Comparison of ENCODE assay signal across 17 mouse cellular contexts in genomic region chr2:168056666-168056933, GRCm38 (mm10). TPM values are rescaled to one million over a fixed set of nuclear protein-coding genes. Genes with fewer than 3 reads are reported as not detected.
DNase-seq lines count a peak whose midpoint lies in the region; ATAC-seq lines count a peak whose summit lies in the region.
"Had no signal": no experiment of that assay in that cellular context is flagged by ENCODE, and none has a peak within 500 bp of the region (broad histone marks: within the 10 kb centered on the region; RNA-seq: fewer than 3 reads in every experiment).

No protein-coding gene starts in this region.

- H3K4me3 ChIP-seq in heart, embryonic 16.5 days (ENCODE audit: low read length) = no peak overlapping the region
- H3K4me3 ChIP-seq in midbrain, embryonic 10.5 days = no peak overlapping the region
- H3K4me3 ChIP-seq in midbrain, embryonic 15.5 days = no peak overlapping the region
- H3K4me3 ChIP-seq in intestine, embryonic 15.5 days (replicated peaks) = no peak overlapping the region
- H3K4me3 ChIP-seq in hindbrain, embryonic 14.5 days (replicated peaks; ENCODE audit: low read length) = no peak overlapping the region
- H3K4me3 ChIP-seq: hindbrain, embryonic 10.5 days; layer of hippocampus, adult 2 months; neural tube, embryonic 15.5 days had no signal

- no peak for ATAC-seq in heart, embryonic 16.5 days (replicated peaks; ENCODE audit: extremely low read depth, insufficient read depth, low FRiP score)
- ATAC-seq in midbrain, embryonic 15.5 days (replicated peaks) = no peak
- ATAC-seq in intestine, embryonic 15.5 days = no peak
- no peak for ATAC-seq in hindbrain, embryonic 14.5 days (ENCODE audit: low FRiP score)
- ATAC-seq: CD4-positive, CD25-positive, alpha-beta regulatory T cell, adult 4 months had no signal

- H3K9me3 ChIP-seq in heart, embryonic 16.5 days (replicated peaks; ENCODE audit: control insufficient read depth, low read length) = peaks cover 6% of the 10 kb centered on the region
- no peaks in the 10 kb centered on the region for H3K9me3 ChIP-seq in midbrain, embryonic 10.5 days (replicated peaks)
- no peaks in the 10 kb centered on the region for H3K9me3 ChIP-seq in midbrain, embryonic 15.5 days
- no peaks in the 10 kb centered on the region for H3K9me3 ChIP-seq in intestine, embryonic 15.5 days
- H3K9me3 ChIP-seq in hindbrain, embryonic 14.5 days (ENCODE audit: control insufficient read depth, low read length) = no peaks in the 10 kb centered on the region
- H3K9me3 ChIP-seq: hindbrain, embryonic 10.5 days; neural tube, embryonic 15.5 days had no signal

- H3K27ac ChIP-seq in heart, embryonic 16.5 days (ENCODE audit: low read length) = peak overlapping the region; percentile 56
- no peak overlapping the region; the same call in 1 of the 2 replicates for H3K27ac ChIP-seq in midbrain, embryonic 10.5 days (replicated peaks)
- no peak overlapping the region for H3K27ac ChIP-seq in midbrain, embryonic 15.5 days
- H3K27ac ChIP-seq in intestine, embryonic 15.5 days = peak overlapping the region; percentile 58; the same call in 1 of the 2 replicates
- H3K27ac ChIP-seq in hindbrain, embryonic 14.5 days = no peak overlapping the region
- H3K27ac ChIP-seq: layer of hippocampus, adult 2 months; neural tube, embryonic 15.5 days had no signal

- no peak for DNase-seq in heart, postnatal 4 days
- peak; percentile 25 for DNase-seq in midbrain, embryonic 10.5 days (ENCODE audit: low spot score)
- DNase-seq in hindbrain, embryonic 14.5 days (ENCODE audit: low spot score) = no peak
- no peak for DNase-seq in right cerebral cortex, adult 2 months (ENCODE audit: low spot score in 2 of 2)
- DNase-seq: adrenal gland, adult 2 months; cerebellum, adult 11-12 months; kidney, adult 2 months; lung, postnatal 14 days; retina, postnatal 1 day had no signal

- H3K27me3 ChIP-seq in heart, embryonic 16.5 days (ENCODE audit: control insufficient read depth, insufficient read depth, low read length) = no peaks in the 10 kb centered on the region
- peaks cover 12% of the 10 kb centered on the region for H3K27me3 ChIP-seq in midbrain, embryonic 10.5 days (ENCODE audit: low read depth, poor library complexity, severe bottlenecking)
- H3K27me3 ChIP-seq in midbrain, embryonic 15.5 days (replicated peaks) = peaks cover 9% of the 10 kb centered on the region
- no peaks in the 10 kb centered on the region for H3K27me3 ChIP-seq in intestine, embryonic 15.5 days (replicated peaks)
- H3K27me3 ChIP-seq in hindbrain, embryonic 14.5 days (ENCODE audit: control insufficient read depth, insufficient read depth, low read length) = peaks cover 6% of the 10 kb centered on the region

- H3K4me1 ChIP-seq in heart, embryonic 16.5 days (ENCODE audit: control insufficient read depth, insufficient read depth, low read length) = peaks cover 15% of the 10 kb centered on the region
- H3K4me1 ChIP-seq in midbrain, embryonic 10.5 days = peaks cover 18% of the 10 kb centered on the region
- no peaks in the 10 kb centered on the region for H3K4me1 ChIP-seq in midbrain, embryonic 15.5 days
- peaks cover 16% of the 10 kb centered on the region for H3K4me1 ChIP-seq in intestine, embryonic 15.5 days (replicated peaks)
- H3K4me1 ChIP-seq in hindbrain, embryonic 14.5 days (replicated peaks; ENCODE audit: control insufficient read depth, insufficient read depth, low read length) = no peaks in the 10 kb centered on the region
- H3K4me1 ChIP-seq: neural tube, embryonic 15.5 days had no signal

- H3K4me2 ChIP-seq in heart, embryonic 16.5 days (ENCODE audit: low read depth, low read length) = peak overlapping the region; percentile 1; the same call in 1 of the 2 replicates
- H3K4me2 ChIP-seq in midbrain, embryonic 15.5 days = no peak overlapping the region
- no peak overlapping the region for H3K4me2 ChIP-seq in intestine, embryonic 15.5 days (replicated peaks)
- H3K4me2 ChIP-seq in hindbrain, embryonic 14.5 days (replicated peaks) = no peak overlapping the region
- H3K4me2 ChIP-seq: neural tube, embryonic 15.5 days had no signal

- H3K36me3 ChIP-seq in heart, embryonic 16.5 days (ENCODE audit: control insufficient read depth, insufficient read depth) = no peaks in the 10 kb centered on the region
- no peaks in the 10 kb centered on the region for H3K36me3 ChIP-seq in midbrain, embryonic 10.5 days
- no peaks in the 10 kb centered on the region for H3K36me3 ChIP-seq in midbrain, embryonic 15.5 days (replicated peaks)
- H3K36me3 ChIP-seq in intestine, embryonic 15.5 days = no peaks in the 10 kb centered on the region
- no peaks in the 10 kb centered on the region for H3K36me3 ChIP-seq in hindbrain, embryonic 14.5 days (replicated peaks; ENCODE audit: control insufficient read depth, insufficient read depth)
- H3K36me3 ChIP-seq: hindbrain, embryonic 10.5 days; neural tube, embryonic 15.5 days had no signal

- H3K9ac ChIP-seq in heart, embryonic 16.5 days (ENCODE audit: low read length) = peak overlapping the region; percentile 42
- no peak overlapping the region for H3K9ac ChIP-seq in midbrain, embryonic 15.5 days
- no peak overlapping the region for H3K9ac ChIP-seq in intestine, embryonic 15.5 days
- no peak overlapping the region for H3K9ac ChIP-seq in hindbrain, embryonic 14.5 days
- H3K9ac ChIP-seq: neural tube, embryonic 15.5 days had no signal

- 33% methylated on average over 8 of the region's 8 CpGs for WGBS in heart, embryonic 16.5 days
- 62% methylated on average over 8 of the region's 8 CpGs for WGBS in midbrain, embryonic 10.5 days
- 67% methylated on average over 8 of the region's 8 CpGs for WGBS in midbrain, embryonic 15.5 days
- 25% methylated on average over 8 of the region's 8 CpGs for WGBS in intestine, embryonic 15.5 days
- WGBS in hindbrain, embryonic 14.5 days = 59% methylated on average over 8 of the region's 8 CpGs

RNA-seq across cellular contexts. Expression of gene Pard6b, which starts 24.2 kb away (rescaled TPM):
- polyA plus RNA-seq in heart, embryonic 16.5 days (2015; fragmentation: Nextera tagmentation; extraction: Ambion mirVana) = 5.4 and 6.7 TPM in 2 replicates
- 1 to 10 TPM; 4.0 to 4.5 TPM for total RNA-seq in heart, postnatal 4 days (2021)
- polyA plus RNA-seq in midbrain, embryonic 10.5 days (2016; fragmentation: Nextera tagmentation; extraction: Ambion mirVana) = 6.9 and 7.5 TPM in 2 replicates
- 7.5 TPM in 2 replicates for polyA plus RNA-seq in midbrain, embryonic 15.5 days (2015; fragmentation: Nextera tagmentation; extraction: Ambion mirVana)
- 16.9 and 17.4 TPM in 2 replicates for polyA plus RNA-seq in intestine, embryonic 15.5 days (2015; fragmentation: Nextera tagmentation; extraction: Ambion mirVana)
- polyA plus RNA-seq in hindbrain, embryonic 14.5 days (2014; fragmentation: Nextera tagmentation; extraction: Ambion mirVana) = 9.5 and 10.0 TPM in 2 replicates

RNA-seq across cellular contexts. Expression of gene Ripor3, which starts 46.2 kb away (rescaled TPM):
- 0.84 and 0.99 TPM in 2 replicates for polyA plus RNA-seq in heart, embryonic 16.5 days (2015; fragmentation: Nextera tagmentation; extraction: Ambion mirVana)
- total RNA-seq in heart, postnatal 4 days (2021) = under 1 TPM; 0.45 to 0.91 TPM
- 0.86 and 0.97 TPM in 2 replicates for polyA plus RNA-seq in midbrain, embryonic 10.5 days (2016; fragmentation: Nextera tagmentation; extraction: Ambion mirVana)
- 0.66 and 0.70 TPM in 2 replicates for polyA plus RNA-seq in midbrain, embryonic 15.5 days (2015; fragmentation: Nextera tagmentation; extraction: Ambion mirVana)
- 3.7 and 4.2 TPM in 2 replicates for polyA plus RNA-seq in intestine, embryonic 15.5 days (2015; fragmentation: Nextera tagmentation; extraction: Ambion mirVana)
- 0.13 and 0.30 TPM in 2 replicates for polyA plus RNA-seq in hindbrain, embryonic 14.5 days (2014; fragmentation: Nextera tagmentation; extraction: Ambion mirVana)
- total RNA-seq: MEL had no signal

Comparison
In these comparisons a context has a peak if more than half of its experiments do, and no peak if none do; other contexts are left out.
1. H3K27ac ChIP-seq: peak in heart, embryonic 16.5 days (single experiment) and intestine, embryonic 15.5 days (single experiment); none in midbrain, embryonic 10.5 days (single experiment), midbrain, embryonic 15.5 days (single experiment) and hindbrain, embryonic 14.5 days (single experiment).